Mouse (Mus musculus) ES-E14 (cell line): ENCODE measurements at regions not wholly inside any gene's neighbourhood (a gene's known extent, or its start where the extent isn't known, plus 50 kb on each side); places are given as distances from the start of the nearest gene placed in this dataset.

Source experiments
- DNase-seq: peaks from one replicate; pipeline ENCODE4 v3.0.0-alpha.2; 2013; ENCODE audit warnings: low read depth, low spot score
- H3K27ac ChIP-seq: 2 replicates; pipeline ENCODE4 v1.5.1; 2012; ENCODE audit warnings: low read depth, mild to moderate bottlenecking, low read length, moderate library complexity, mixed read lengths; ENCODE audit not compliant: poor library complexity, insufficient read depth, severe bottlenecking
- H3K36me3 ChIP-seq: 2 replicates; pipeline ENCODE4 v1.6.1; 2012; ENCODE audit warnings: mild to moderate bottlenecking, low read length, moderate library complexity, mixed read lengths; ENCODE audit not compliant: control insufficient read depth, poor library complexity, insufficient read depth, severe bottlenecking
- H3K4me1 ChIP-seq, 2 experiments: fragments of 150-350 bp in 1 of 2; sonication (generic) in 1 of 2; 2 replicates each; pipeline ENCODE4 v1.6.1; 2012; ENCODE audit warnings: low read length in 2 of 2, mild to moderate bottlenecking in 1 of 2, mixed read lengths in 1 of 2; ENCODE audit not compliant: control insufficient read depth in 2 of 2, insufficient read depth in 2 of 2, poor library complexity in 1 of 2
- H3K4me3 ChIP-seq, 2 experiments: fragments of 150-350 bp in 1 of 2; sonication (generic) in 1 of 2; 2 replicates each; pipeline ENCODE4 v1.5.1; 2012; ENCODE audit warnings: low read length in 2 of 2, low read depth in 1 of 2, mild to moderate bottlenecking in 1 of 2, mixed read lengths in 1 of 2; ENCODE audit not compliant: insufficient read depth in 1 of 2, poor library complexity in 1 of 2, severe bottlenecking in 1 of 2
- H3K9ac ChIP-seq: 2 replicates; pipeline ENCODE4 v1.6.1; 2012; ENCODE audit warnings: low read depth, mild to moderate bottlenecking, low read length, mixed read lengths; ENCODE audit not compliant: poor library complexity, insufficient read depth, severe bottlenecking
- H3K9me3 ChIP-seq: fragments of 150-350 bp; sonication (generic); 2 replicates; pipeline ENCODE4 v1.6.1; 2012; ENCODE audit warnings: low read depth, mild to moderate bottlenecking, low read length; ENCODE audit not compliant: control insufficient read depth, insufficient read depth
- CHD2 ChIP-seq: IDR thresholded peaks from 2 replicates; pipeline ENCODE4 v1.6.1; 2014; ENCODE audit warnings: mild to moderate bottlenecking, low read depth, low read length, inconsistent platforms
- HCFC1 ChIP-seq: IDR thresholded peaks from 2 replicates; pipeline ENCODE4 v1.6.1; 2012; ENCODE audit warnings: low read length, inconsistent platforms, borderline replicate concordance; ENCODE audit not compliant: insufficient read depth
- MAFK ChIP-seq: IDR thresholded peaks from 2 replicates; pipeline ENCODE4 v1.6.1; 2014; ENCODE audit warnings: mild to moderate bottlenecking, low read depth, low read length, inconsistent platforms; ENCODE audit not compliant: insufficient read depth
- ZC3H11A ChIP-seq: IDR thresholded peaks from 2 replicates; pipeline ENCODE4 v1.6.1; 2012; ENCODE audit warnings: low read depth, mild to moderate bottlenecking, inconsistent platforms, low read length, borderline replicate concordance
- ZNF384 ChIP-seq: IDR thresholded peaks from 2 replicates; pipeline ENCODE4 v1.6.1; 2012; ENCODE audit warnings: low read depth, low read length, inconsistent platforms
- in situ Hi-C, 2 experiments: fragments of 600-800 bp; cut with MboI; formaldehyde crosslinking; loops; one replicate each; pipeline ENCODE4 v1.15.1; 2025; ENCODE audit warnings: low sequenced_read_pairs in 2 of 2, inconsistent platforms in 1 of 2; ENCODE audit not compliant: unreplicated experiment in 2 of 2

DNA sequence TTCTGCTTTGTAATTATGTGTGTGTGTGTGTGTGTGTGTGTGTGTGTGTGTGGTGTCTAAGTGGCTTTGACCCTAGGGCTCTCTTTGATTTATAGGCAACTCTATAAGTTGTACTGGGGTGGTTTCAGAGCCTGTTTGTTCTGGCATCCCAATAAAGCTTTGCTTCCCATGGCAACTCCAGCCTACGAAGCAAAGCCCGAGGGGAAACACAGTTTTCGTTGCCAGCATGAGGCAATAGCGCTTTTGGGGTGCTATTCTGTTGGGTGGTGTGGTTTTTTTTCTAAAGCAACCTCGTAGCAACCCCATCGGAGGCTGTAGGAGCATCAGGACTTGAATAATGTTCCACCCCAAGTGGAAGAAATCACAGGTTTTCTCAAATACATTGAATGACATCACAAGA is 103.3 kb upstream of the Trp63 start:
- Histone ChIP-seq H3K27ac (no peak overlapping the region), H3K4me3 (no peak overlapping the region), H3K36me3 (no peaks in the 10 kb centered on the region; the same call in 1 of the 2 replicates), H3K4me1 (peaks cover 3 to 7% of the 10 kb centered on the region in 2 experiments; a peak in 3 of 4 replicates), H3K9ac (no peak overlapping the region), H3K9me3 (no peaks in the 10 kb centered on the region)
- DNase-seq = no peak
- in situ Hi-C loops = no loop called here
- TF ChIP-seq ZNF384 = no peak

- H3K36me3 ChIP-seq = no peaks in the 10 kb centered on the region; the same call in 1 of the 2 replicates
- peaks cover 4 to 7% of the 10 kb centered on the region in 2 experiments; a peak in 3 of 4 replicates for H3K4me1 ChIP-seq
- no peak for DNase-seq
- no peak overlapping the region for H3K27ac ChIP-seq
- TF ChIP-seq ZNF384 (0 out of 2 replicates have a peak, but pooled peaks have one; percentile 33), ZC3H11A (no peak)
- H3K4me3 ChIP-seq = no peak overlapping the region
- H3K9ac ChIP-seq = no peak overlapping the region
- in situ Hi-C loops = no loop called here
- no peaks in the 10 kb centered on the region for H3K9me3 ChIP-seq
Measured at GRCm38 (mm10) chr16:25584337-25585069, 99.1 kb upstream of the Trp63 start.

GRCm38 (mm10) chr16:25585070-25585454 is 98.5 kb upstream of the Trp63 start:
- Histone ChIP-seq H3K9me3 (no peaks in the 10 kb centered on the region), H3K9ac (no peak overlapping the region), H3K27ac (no peak overlapping the region), H3K36me3 (no peaks in the 10 kb centered on the region; the same call in 1 of the 2 replicates), H3K4me1 (peaks cover 4 to 7% of the 10 kb centered on the region in 2 experiments; a peak in 3 of 4 replicates), H3K4me3 (no peak overlapping the region)
- in situ Hi-C loops = no loop called here
- no peak for DNase-seq
- TF ChIP-seq CHD2 (peak; percentile 44; the same call in 1 of the 2 replicates), HCFC1 (no peak), MAFK (no peak), ZNF384 (no peak), ZC3H11A (no peak)

DNA sequence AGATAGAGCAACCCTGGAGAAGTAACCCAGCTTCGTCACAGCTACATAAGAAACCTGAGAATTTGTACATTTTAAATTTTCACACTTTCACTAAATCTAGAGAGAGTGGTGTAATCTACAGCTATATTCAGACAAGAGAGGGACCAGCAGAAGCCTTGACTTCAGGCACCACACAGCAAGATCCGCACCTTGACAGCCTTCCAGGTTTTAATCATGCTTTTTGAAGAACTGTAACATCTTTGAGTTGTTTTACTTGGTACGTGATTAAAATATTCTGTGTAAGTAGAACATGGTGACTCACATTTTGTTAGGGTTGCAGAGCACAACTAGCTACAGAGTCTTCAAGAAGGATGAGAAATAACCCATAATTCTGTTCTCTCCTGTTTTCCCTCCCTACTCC is 97.6 kb upstream of the Trp63 start:
- H3K9me3 ChIP-seq = no peaks in the 10 kb centered on the region
- H3K36me3 ChIP-seq = no peaks in the 10 kb centered on the region; the same call in 1 of the 2 replicates
- DNase-seq = no peak
- no peak overlapping the region for H3K9ac ChIP-seq
- no peak overlapping the region for H3K4me3 ChIP-seq
- in situ Hi-C loops = no loop called here
- TF ChIP-seq HCFC1 (no peak), MAFK (no peak), ZC3H11A (no peak), CHD2 (no peak), ZNF384 (no peak)
- H3K4me1 ChIP-seq = peaks cover 4 to 7% of the 10 kb centered on the region in 2 experiments; a peak in 3 of 4 replicates
- H3K27ac ChIP-seq = no peak overlapping the region

DNA sequence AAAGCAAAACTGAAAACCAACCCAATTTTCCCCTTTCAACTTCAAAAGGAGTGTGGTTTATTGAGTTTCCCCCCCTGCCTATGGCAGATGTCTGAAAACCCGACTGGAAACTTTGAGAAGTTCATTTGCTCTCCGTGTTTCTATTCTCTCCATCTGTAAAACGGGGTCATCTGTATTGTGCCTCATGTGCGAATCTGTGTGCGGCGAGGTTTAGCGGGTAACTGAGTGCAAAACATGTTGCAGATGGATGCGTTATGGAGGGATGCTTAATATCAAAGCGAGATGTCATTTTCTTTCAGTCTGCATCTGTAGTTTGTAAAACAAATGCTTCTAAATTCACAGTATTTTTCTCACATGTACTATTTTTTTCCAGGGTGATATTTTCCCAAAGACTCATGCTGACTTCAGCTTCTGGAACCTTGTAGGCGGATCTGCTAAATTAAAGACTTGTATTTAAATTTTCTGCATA is 95.7 kb upstream of the Trp63 start:
- Histone ChIP-seq H3K4me1 (peaks cover 4 to 7% of the 10 kb centered on the region in 2 experiments; a peak in 3 of 4 replicates), H3K36me3 (no peaks in the 10 kb centered on the region; the same call in 1 of the 2 replicates), H3K27ac (no peak overlapping the region), H3K9me3 (no peaks in the 10 kb centered on the region), H3K4me3 (no peak overlapping the region), H3K9ac (no peak overlapping the region)
- DNase-seq = no peak
- no peak for TF ChIP-seq ZNF384
- TF ChIP-seq HCFC1 = no peak
- TF ChIP-seq CHD2 = no peak
- no peak for TF ChIP-seq MAFK
- TF ChIP-seq ZC3H11A = no peak
- in situ Hi-C loops = no loop called here
